Mouse (Mus musculus) ovary, postnatal 14 days (tissue): ENCODE data around the gene Nhsl1.
A peak's percentile ranks its signal among the peaks of the same experiment; 100 is the strongest.

Experiments used
- DNase-seq: peaks from one replicate; pipeline ENCODE4 v3.0.0; 2022; ENCODE audit warnings: low spot score

Nhsl1 gene

GRCm38 (mm10) chr10:18347231-18347630, 28.4 kb downstream of the Nhsl1 start:
- DNase-seq: no peak

- DNase-seq: no peak
Observed at GRCm38 (mm10) chr10:18350781-18351180, 32.0 kb downstream of the Nhsl1 start.

GRCm38 (mm10) chr10:18352937-18353336, 34.2 kb downstream of the Nhsl1 start:
- no peak for DNase-seq

DNA sequence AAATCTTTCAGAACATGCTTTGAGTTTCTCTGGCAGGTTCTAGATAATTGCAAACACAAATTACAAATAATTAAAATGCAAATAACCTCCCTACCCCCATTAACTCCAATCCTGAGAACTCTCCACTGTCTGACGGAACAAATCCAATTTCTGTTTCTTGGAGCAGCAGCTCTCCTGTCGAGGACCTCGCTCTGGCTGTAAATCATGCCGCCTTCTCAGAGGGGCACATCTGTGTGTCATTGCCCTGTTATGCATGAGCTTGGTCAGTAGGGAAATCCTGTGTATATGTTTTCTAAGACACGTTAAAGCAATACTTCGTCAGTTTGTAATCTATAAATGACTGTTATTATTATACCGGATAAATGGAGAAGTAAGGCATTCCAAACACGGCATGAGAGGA, 35.3 kb downstream of the Nhsl1 start:
- DNase-seq: no peak

DNA sequence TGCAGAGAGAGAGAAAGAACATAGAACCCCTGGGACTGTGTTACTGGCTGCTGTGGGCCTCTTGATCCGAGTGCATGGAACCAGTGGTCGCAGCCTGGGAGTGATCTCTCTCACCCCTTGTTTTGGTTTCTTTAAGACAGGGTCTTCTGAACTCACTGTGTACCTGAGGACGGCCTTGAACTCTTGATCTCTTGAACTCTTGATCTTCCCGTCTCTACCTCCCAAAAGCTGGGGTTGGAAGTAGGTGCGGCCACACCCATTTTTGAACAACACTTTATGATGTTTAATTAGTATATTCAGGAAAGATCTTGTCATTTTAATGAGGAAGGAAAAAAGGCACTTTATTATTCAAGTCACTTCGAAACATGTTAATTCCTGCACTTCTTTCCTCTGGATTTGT, 37.7 kb downstream of the Nhsl1 start:
- no peak for DNase-seq

DNA sequence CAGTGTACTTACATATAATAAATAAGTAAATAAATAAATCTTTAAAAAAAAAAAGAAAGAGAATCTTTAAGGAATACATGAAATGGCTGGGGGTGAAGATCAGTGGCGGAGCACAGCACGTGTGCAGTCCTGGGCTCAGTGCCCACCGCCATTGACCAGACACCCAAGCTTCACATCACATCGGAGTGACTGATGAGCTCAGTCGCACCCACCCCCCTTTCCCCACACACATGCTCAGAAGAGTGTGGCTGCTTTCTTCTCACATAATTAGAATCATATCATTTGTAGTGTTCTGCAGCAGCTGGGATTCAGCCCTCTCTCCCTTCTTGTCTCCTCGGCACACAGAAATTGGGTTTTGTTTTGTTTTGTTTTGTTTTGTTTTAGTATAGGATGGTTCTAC, 38.4 kb downstream of the Nhsl1 start:
- no peak for DNase-seq

DNA sequence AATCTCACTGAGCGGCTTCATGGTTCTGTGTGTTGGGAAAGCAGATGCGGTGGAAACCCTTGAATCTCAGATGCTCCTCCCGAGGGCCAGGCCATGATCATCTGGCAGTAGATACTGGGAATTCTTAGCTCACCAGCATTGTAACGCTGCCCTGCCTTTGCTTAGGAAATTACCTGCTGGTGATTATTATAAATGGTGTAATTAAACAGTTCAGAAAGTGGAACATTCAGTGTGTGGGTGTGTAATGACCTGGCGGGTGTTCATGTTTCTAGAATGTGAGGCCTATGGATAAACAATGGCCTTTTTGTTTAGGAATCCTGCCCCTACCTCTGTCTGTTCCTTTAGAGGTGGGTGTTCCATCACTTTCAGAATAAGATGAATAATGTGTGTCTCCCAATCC, 39.7 kb downstream of the Nhsl1 start:
- DNase-seq: no peak

- no peak for DNase-seq
Observed at GRCm38 (mm10) chr10:18360175-18360574, 41.4 kb downstream of the Nhsl1 start.

GRCm38 (mm10) chr10:18365432-18365831, 46.6 kb downstream of the Nhsl1 start:
- DNase-seq: no peak

DNA sequence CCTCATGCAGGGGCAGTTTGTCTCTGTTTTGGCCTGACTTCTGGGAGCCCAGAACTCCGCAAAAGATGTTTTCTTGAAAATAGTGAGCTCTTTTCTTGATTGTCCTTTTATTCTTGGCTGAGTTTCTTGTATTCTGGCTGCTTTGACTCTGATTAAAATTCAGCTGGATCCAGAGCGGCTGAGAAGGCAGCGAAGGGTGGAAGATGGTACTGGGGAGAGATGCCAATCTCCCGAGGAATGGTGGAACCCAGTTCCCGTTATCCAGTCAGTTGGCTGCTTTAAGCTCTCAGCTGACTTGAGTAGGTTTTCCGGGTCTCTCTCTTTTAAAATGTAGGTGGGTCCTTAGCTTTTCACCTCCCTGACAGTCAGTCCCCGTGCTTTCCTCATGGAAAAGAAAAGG, 47.9 kb downstream of the Nhsl1 start:
- DNase-seq: no peak

DNA sequence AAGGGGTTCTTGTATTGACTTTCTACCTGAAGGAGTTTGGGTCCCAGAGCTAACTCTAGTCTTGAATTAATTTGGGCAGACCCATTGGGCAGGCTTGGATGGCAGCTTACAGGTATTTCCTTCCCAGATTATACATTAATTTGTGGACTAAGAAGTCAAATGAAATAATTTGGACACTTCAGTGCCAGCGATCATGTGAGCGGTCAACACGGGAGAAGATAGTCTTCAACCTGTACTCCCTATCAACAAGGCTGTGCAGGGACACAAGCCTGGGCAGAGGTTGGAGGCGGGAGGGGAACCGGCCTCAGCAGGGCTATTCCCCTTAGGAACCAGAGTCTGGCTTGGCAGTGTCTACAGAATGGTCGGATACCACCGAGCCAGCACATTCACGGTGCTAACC, 49.3 kb downstream of the Nhsl1 start:
- DNase-seq: no peak

GRCm38 (mm10) chr10:18370475-18371286, 51.9 kb downstream of the Nhsl1 start:
- DNase-seq: no peak

- DNase-seq: no peak
Observed at GRCm38 (mm10) chr10:18371866-18372265, 53.1 kb downstream of the Nhsl1 start.

DNA sequence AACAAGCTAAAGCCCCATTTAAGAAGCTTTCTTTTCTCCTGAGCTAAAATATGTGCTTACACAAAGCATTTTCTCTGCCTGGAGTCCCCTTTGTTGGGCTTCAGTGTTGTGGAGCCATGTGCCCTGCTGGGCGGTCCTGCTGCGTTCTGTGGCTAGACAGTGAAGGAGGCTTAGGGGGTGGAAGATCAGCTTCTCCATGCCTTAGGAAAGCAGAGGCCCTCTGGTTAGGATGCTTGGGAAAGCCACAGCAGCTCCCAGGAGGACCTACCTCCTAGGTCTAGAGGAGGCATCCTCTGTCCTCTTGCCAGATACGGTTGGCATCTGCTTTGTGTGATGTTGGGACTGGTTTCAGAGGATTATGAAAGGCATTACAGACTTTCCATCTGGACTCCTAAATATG, 56.5 kb downstream of the Nhsl1 start:
- DNase-seq: no peak

DNA sequence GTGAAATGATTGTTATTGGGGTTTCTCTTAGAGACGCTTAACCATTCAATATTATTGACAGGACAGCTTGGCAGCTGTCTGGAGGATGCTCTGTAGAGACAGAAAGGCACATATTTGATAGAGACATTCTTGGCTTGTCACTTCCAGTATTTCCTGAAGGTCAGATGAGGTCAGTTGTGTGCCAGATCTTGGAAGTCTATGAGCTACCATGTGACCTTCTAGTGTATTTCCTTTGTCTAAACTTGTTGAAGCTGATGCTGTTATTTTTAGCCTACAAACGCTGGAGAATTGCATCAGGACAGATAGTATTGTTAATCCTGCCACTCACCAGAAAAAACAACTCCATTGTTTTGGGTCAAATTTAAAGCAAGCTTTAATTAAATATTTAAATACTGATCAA, 66.0 kb downstream of the Nhsl1 start:
- DNase-seq: no peak

DNA sequence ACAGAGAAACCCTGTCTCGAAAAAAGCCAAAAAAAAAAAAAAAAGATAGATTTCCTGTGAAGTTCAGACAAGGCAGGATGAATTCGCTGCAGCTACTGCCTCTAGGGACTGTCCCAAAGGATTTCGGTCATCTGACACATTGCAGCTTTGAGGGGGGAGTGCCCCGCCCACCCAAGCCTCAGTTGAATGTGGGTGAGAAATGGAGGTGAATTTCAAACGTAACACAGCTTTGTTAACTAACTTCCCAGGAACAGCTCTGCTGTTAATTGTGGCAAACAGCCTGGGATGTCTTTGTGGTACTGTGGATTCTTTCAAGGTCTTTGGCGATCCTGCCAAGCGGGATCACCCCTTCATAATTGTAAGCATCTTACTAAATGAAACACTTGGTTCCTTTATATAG, 67.4 kb downstream of the Nhsl1 start:
- DNase-seq: no peak

- DNase-seq: peak; percentile 42
Observed at GRCm38 (mm10) chr10:18388784-18389575, 70.2 kb downstream of the Nhsl1 start.

- no peak for DNase-seq
Observed at GRCm38 (mm10) chr10:18390004-18390403, 71.2 kb downstream of the Nhsl1 start.

GRCm38 (mm10) chr10:18391608-18392007, 72.8 kb downstream of the Nhsl1 start:
- DNase-seq: peak; percentile 33

GRCm38 (mm10) chr10:18392268-18392667, 73.5 kb downstream of the Nhsl1 start:
- DNase-seq: no peak

DNA sequence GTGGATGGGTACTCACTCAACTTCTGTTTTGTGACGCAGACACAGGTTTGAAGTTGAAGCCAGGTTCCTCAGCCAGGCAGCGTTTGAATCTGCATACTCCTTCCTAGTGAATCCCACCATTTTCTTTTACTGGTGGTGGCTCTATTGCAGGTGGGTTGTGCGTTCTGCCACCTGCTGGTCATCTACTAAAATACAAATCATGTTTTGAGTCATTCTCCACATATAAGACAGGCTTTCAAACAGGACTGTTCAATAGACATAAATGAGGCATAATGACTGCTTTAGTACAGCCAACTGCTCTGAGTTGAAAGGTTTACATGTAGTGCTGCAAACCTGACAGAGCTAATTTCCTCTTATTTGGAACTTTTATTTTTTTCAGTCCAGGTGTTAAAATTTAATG, 75.0 kb downstream of the Nhsl1 start:
- DNase-seq: no peak

- no peak for DNase-seq
Observed at GRCm38 (mm10) chr10:18394270-18394669, 75.5 kb downstream of the Nhsl1 start.

GRCm38 (mm10) chr10:18400089-18400644, 81.4 kb downstream of the Nhsl1 start:
- no peak for DNase-seq
